Mouse (Mus musculus) embryonic fibroblast, embryonic 13.5 days (primary cell): Measurements from ENCODE around the gene Aldh1a3.

ENCODE experiments used
- CTCF ChIP-seq: IDR thresholded peaks from 2 replicates; pipeline ENCODE4 v1.5.1; 2011; ENCODE audit warnings: mild to moderate bottlenecking, control low read depth, low read length, moderate library complexity, borderline replicate concordance; ENCODE audit not compliant: insufficient read depth
- POLR2A ChIP-seq: IDR thresholded peaks from 2 replicates; pipeline ENCODE4 v1.6.1; 2011; ENCODE audit warnings: low read depth, mild to moderate bottlenecking, control low read depth, low read length, moderate library complexity

DNA sequence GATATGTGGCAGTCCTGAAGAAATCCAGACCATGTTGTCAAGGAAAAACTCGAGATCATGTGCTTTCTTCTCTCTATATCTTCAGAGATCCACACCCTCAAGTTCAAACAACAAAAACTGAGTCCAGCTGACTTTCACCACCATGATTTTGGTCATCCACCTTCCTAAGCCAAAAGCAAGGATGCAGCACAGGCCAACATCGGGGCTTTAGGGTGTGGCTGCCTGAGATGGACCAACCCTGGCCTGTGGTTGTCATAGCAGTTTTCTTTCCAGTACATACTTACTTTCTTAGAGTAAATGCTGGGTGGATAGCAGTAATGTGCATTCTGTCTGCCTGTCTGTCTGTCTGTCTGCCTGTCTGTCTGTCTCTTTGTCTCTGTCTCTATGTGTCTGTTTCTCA, 61.9 kb downstream of the Aldh1a3 start:
- TF ChIP-seq POLR2A (no peak), CTCF (no peak)
